Mouse (Mus musculus) bone marrow, adult 2 months (tissue): ENCODE data around the gene Ttc30a2. TPM values are rescaled to one million over a fixed set of nuclear protein-coding genes. Genes with fewer than 3 reads are reported as not detected.
A peak's percentile ranks its signal among the peaks of the same experiment; 100 is the strongest.
"Not testable (repeated sequence)": the region's sequence is repeated elsewhere in the genome, so short reads cannot be mapped to it uniquely, and the experiment has no call there.

Source experiments
- H3K27ac ChIP-seq: fragments of 200-500 bp; 2 replicates; pipeline ENCODE4 v1.5.1; 2012; ENCODE audit warnings: low read depth, mild to moderate bottlenecking, control low read depth, inconsistent platforms, low read length; ENCODE audit not compliant: control insufficient read depth, poor library complexity, insufficient read depth
- H3K4me1 ChIP-seq: fragments of 200-500 bp; 2 replicates; pipeline ENCODE4 v1.6.1; 2011; ENCODE audit warnings: low read length; ENCODE audit not compliant: control insufficient read depth, insufficient read depth
- H3K4me3 ChIP-seq: fragments of 200-500 bp; replicated peaks from 2 replicates; pipeline ENCODE3; 2011; ENCODE audit warnings: mild to moderate bottlenecking, low read depth, low read length, control low read depth; ENCODE audit not compliant: control insufficient read depth
- CTCF ChIP-seq: fragments of 200-500 bp; IDR thresholded peaks from 2 replicates; pipeline ENCODE4 v1.5.1; 2011; ENCODE audit warnings: low read length, control low read depth; ENCODE audit not compliant: control insufficient read depth, insufficient read depth
- POLR2A ChIP-seq: fragments of 200-500 bp; IDR thresholded peaks from 2 replicates; pipeline ENCODE4 v1.6.1; 2011; ENCODE audit warnings: low read depth, mild to moderate bottlenecking, control low read depth, low read length, borderline replicate concordance; ENCODE audit not compliant: control insufficient read depth
- WGBS: fragments of 180-500 bp; shearing (Covaris S2); methylation state at CpG from one replicate; pipeline ENCODE4 v1.1.7; 2018; 5-methylcytosine and 5-hydroxymethylcytosine counted together
- polyA plus RNA-seq: library from polyadenylated mRNA; stranded (reverse); fragments of >200 nt; gene quantifications from 2 replicates; pipeline ENCODE4 v1.2.4, GENCODE M21; 2011; ENCODE audit warnings: low replicate concordance; ENCODE audit not compliant: missing spikeins, insufficient read depth, insufficient read length

The Ttc30a2 gene
- not detected in 2 replicates for polyA plus RNA-seq

- H3K4me3 ChIP-seq, H3K4me1 ChIP-seq, H3K27ac ChIP-seq: not testable (repeated sequence)
- WGBS: 58% methylated on average over 20 of the region's 24 CpGs
These were observed at the start of gene Ttc30a2 for GRCm38 (mm10) chr2:75977752-75978368. Gene Ttc30a2 (minus strand): TSS chr2:75978170.

- no peaks in the 10 kb centered on the region for H3K4me1 ChIP-seq
- H3K4me3 ChIP-seq: no peak overlapping the region
- WGBS: 58% methylated on average over 7 of the region's 7 CpGs
- H3K27ac ChIP-seq: no peak overlapping the region
- TF ChIP-seq POLR2A (no peak), CTCF (no peak)
These were observed 38.9 kb upstream of the Ttc30a2 start for GRCm38 (mm10) chr2:76016890-76017289.

GRCm38 (mm10) chr2:76016136-76016535, 38.2 kb upstream of the Ttc30a2 start:
- Histone ChIP-seq H3K27ac (no peak overlapping the region), H3K4me1 (no peaks in the 10 kb centered on the region), H3K4me3 (no peak overlapping the region)
- WGBS: 82% methylated on average over 8 of the region's 8 CpGs
- TF ChIP-seq CTCF (no peak), POLR2A (no peak)

GRCm38 (mm10) chr2:76015460-76015859, 37.5 kb upstream of the Ttc30a2 start:
- no peaks in the 10 kb centered on the region for H3K4me1 ChIP-seq
- no peak overlapping the region for H3K27ac ChIP-seq
- TF ChIP-seq CTCF: no peak
- no peak overlapping the region for H3K4me3 ChIP-seq
- 58% methylated on average over 7 of the region's 7 CpGs for WGBS

GRCm38 (mm10) chr2:76014659-76015058, 36.7 kb upstream of the Ttc30a2 start:
- 71% methylated on average over 3 of the region's 3 CpGs for WGBS
- no peak overlapping the region for H3K4me3 ChIP-seq
- TF ChIP-seq POLR2A (no peak), CTCF (no peak)

GRCm38 (mm10) chr2:76006194-76006593, 28.2 kb upstream of the Ttc30a2 start:
- WGBS: 62% methylated on average over 4 of the region's 4 CpGs

More at GRCm38 (mm10) chr2:76014659-76015058, 36.7 kb upstream of the Ttc30a2 start:
- Histone ChIP-seq H3K27ac (no peak overlapping the region), H3K4me1 (no peaks in the 10 kb centered on the region)

GRCm38 (mm10) chr2:76002899-76003298, 24.9 kb upstream of the Ttc30a2 start:
- Histone ChIP-seq H3K4me1 (no peaks in the 10 kb centered on the region), H3K4me3 (no peak overlapping the region), H3K27ac (no peak overlapping the region)
- no peak for TF ChIP-seq POLR2A
- no peak for TF ChIP-seq CTCF
- 73% methylated on average over 9 of the region's 9 CpGs for WGBS

More at GRCm38 (mm10) chr2:76006194-76006593, 28.2 kb upstream of the Ttc30a2 start:
- TF ChIP-seq POLR2A: no peak
- no peak for TF ChIP-seq CTCF
- no peaks in the 10 kb centered on the region for H3K4me1 ChIP-seq
- H3K27ac ChIP-seq: no peak overlapping the region
- H3K4me3 ChIP-seq: no peak overlapping the region

GRCm38 (mm10) chr2:76001392-76001791, 23.4 kb upstream of the Ttc30a2 start:
- TF ChIP-seq POLR2A: no peak
- peak; percentile 85 for TF ChIP-seq CTCF
- H3K4me1 ChIP-seq: no peaks in the 10 kb centered on the region
- H3K27ac ChIP-seq: no peak overlapping the region
- H3K4me3 ChIP-seq: no peak overlapping the region
- WGBS: 21% methylated on average over 8 of the region's 8 CpGs

- Histone ChIP-seq H3K4me1 (no peaks in the 10 kb centered on the region), H3K4me3 (no peak overlapping the region), H3K27ac (no peak overlapping the region)
- no peak for TF ChIP-seq CTCF
- TF ChIP-seq POLR2A: no peak
- 82% methylated on average over 12 of the region's 12 CpGs for WGBS
These were observed 21.7 kb upstream of the Ttc30a2 start for GRCm38 (mm10) chr2:75999636-76000035.
